Mouse (Mus musculus): ENCODE measurements around the gene Klf14.

DNA sequence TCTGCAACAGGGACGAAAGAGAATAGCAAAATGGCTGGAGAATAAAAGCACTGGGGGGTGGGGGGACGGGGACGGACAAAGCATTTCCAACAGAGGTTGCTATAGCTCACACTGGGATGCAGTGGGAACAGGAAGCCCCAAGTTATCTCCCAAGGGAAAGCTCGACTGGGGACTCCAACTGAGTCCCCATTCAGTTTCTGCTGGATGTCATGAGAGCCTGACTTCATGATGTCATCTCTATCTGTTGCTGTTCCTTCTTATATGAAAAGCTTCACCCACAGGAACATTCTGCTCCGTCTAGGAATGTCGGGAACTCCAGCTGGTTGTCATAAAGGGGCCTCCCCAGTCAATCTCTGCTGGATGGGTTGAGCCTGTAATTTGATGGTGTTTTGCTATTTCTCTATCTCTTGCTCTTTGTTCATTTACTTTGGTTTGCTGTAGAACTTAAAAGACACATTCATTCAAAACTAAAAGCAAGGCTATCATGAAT, 47.3 kb upstream of the Klf14 start:
- TF ChIP-seq CTCF (IDR thresholded peaks at IDR 0.05; ENCODE audit: low read depth, low read length): no peak
- no peak for TF ChIP-seq TAL1 (conservative IDR thresholded peaks at IDR 0.05; ENCODE audit: low read depth, low read length)

All from G1E (cell line).